Mouse (Mus musculus) stomach, embryonic 15.5 days (tissue): ENCODE data around the gene Prmt1. TPM values are rescaled to one million over a fixed set of nuclear protein-coding genes. Genes with fewer than 3 reads are reported as not detected.

Experiments
- ATAC-seq: fragments of 200-750 bp; cut with Nextera tagmentation; 2 replicates; pipeline ENCODE4 v1.8.0; 2017; ENCODE audit warnings: low read depth, moderate number of reproducible peaks, moderate TSS enrichment; ENCODE audit not compliant: insufficient read depth, low FRiP score
- H3K27ac ChIP-seq: fragments of 300-500 bp; sonication (generic); 2 replicates; pipeline ENCODE4 v1.5.1; 2015; ENCODE audit warnings: mild to moderate bottlenecking, inconsistent platforms
- H3K27me3 ChIP-seq: fragments of 300-500 bp; sonication (generic); replicated peaks from 2 replicates; pipeline ENCODE4 v1.6.1; 2015; ENCODE audit warnings: inconsistent platforms
- H3K36me3 ChIP-seq: fragments of 300-500 bp; sonication (generic); 2 replicates; pipeline ENCODE4 v1.6.1; 2015; ENCODE audit warnings: inconsistent platforms
- H3K4me1 ChIP-seq: fragments of 300-500 bp; sonication (generic); 2 replicates; pipeline ENCODE4 v1.6.1; 2015; ENCODE audit warnings: inconsistent platforms
- H3K4me2 ChIP-seq: fragments of 300-500 bp; sonication (generic); 2 replicates; pipeline ENCODE4 v1.6.1; 2015; ENCODE audit warnings: mild to moderate bottlenecking, inconsistent platforms
- H3K4me3 ChIP-seq: fragments of 300-500 bp; sonication (generic); replicated peaks from 2 replicates; pipeline ENCODE4 v1.5.1; 2015; ENCODE audit warnings: inconsistent platforms
- H3K9ac ChIP-seq: fragments of 300-500 bp; sonication (generic); 2 replicates; pipeline ENCODE4 v1.6.1; 2015; ENCODE audit warnings: inconsistent platforms
- H3K9me3 ChIP-seq: fragments of 300-500 bp; sonication (generic); 2 replicates; pipeline ENCODE4 v1.6.1; 2016; ENCODE audit warnings: inconsistent platforms
- WGBS: fragments of 180-500 bp; shearing (Covaris S2); methylation state at CpG from one replicate; pipeline ENCODE4 v1.1.7; 2015; 5-methylcytosine and 5-hydroxymethylcytosine counted together
- polyA plus RNA-seq: library from polyadenylated mRNA; unstranded; fragments of >200 nt; fragmentation: Nextera tagmentation; extraction: Ambion mirVana; gene quantifications from 2 replicates; pipeline ENCODE4 v1.2.1, GENCODE M21; 2015

Prmt1 gene
- polyA plus RNA-seq, 1 experiment from 2014 or later: 396 TPM

DNA sequence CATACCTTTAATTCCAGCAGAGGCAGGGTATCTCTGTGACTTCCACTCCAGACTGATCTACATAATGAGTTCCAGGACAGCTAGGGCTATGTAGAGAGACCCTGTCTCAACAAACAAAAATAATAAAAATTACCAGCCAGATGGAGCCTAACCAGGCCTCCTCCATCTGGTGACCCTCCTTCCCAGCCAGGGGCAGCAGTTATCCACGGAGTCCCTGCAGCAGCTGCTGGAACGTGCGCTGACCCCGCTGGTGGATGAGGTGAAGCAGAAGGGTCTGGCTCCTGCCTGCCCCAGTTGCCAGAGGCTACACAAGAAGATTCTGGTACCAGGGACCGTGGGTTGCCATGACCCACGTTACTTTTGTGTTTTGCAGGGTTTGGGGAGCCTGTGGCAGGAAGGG, 30.1 kb downstream of the Prmt1 start:
- no peak for ATAC-seq
- H3K9ac ChIP-seq: no peak overlapping the region
- H3K4me1 ChIP-seq: peaks cover 9% of the 10 kb centered on the region; the same call in 1 of the 2 replicates
- H3K4me3 ChIP-seq: no peak overlapping the region
- 65% methylated on average over 6 of the region's 6 CpGs for WGBS
- H3K9me3 ChIP-seq: no peaks in the 10 kb centered on the region
- no peaks in the 10 kb centered on the region for H3K36me3 ChIP-seq
- peaks cover 4% of the 10 kb centered on the region; the same call in 1 of the 2 replicates for H3K27me3 ChIP-seq
- no peak overlapping the region for H3K4me2 ChIP-seq
- no peak overlapping the region for H3K27ac ChIP-seq

DNA sequence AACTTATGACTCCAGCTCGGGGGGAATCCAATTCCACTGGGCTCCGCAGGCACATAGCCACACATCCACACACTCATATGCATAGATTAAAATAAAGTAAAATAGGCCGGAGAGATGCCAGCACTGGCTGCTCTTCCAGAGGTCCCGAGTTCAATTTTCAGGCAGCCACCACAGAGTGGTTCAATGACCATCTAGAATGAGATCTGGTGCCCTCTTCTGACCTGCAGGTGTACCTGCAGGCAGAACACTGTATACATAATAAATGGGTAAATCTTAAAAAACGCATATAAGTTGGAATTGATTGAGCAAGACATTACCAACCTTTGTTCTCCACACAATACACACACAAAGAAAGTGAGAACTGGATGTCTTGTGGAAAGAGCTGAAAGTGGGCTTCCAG, 30.7 kb downstream of the Prmt1 start:
- ATAC-seq: no peak
- Histone ChIP-seq H3K4me2 (no peak overlapping the region), H3K4me3 (no peak overlapping the region), H3K4me1 (peaks cover 9% of the 10 kb centered on the region; the same call in 1 of the 2 replicates), H3K27ac (no peak overlapping the region), H3K9me3 (no peaks in the 10 kb centered on the region), H3K9ac (no peak overlapping the region), H3K27me3 (peaks cover 11% of the 10 kb centered on the region), H3K36me3 (no peaks in the 10 kb centered on the region)
- 45% methylated on average over 5 of the region's 5 CpGs for WGBS

DNA sequence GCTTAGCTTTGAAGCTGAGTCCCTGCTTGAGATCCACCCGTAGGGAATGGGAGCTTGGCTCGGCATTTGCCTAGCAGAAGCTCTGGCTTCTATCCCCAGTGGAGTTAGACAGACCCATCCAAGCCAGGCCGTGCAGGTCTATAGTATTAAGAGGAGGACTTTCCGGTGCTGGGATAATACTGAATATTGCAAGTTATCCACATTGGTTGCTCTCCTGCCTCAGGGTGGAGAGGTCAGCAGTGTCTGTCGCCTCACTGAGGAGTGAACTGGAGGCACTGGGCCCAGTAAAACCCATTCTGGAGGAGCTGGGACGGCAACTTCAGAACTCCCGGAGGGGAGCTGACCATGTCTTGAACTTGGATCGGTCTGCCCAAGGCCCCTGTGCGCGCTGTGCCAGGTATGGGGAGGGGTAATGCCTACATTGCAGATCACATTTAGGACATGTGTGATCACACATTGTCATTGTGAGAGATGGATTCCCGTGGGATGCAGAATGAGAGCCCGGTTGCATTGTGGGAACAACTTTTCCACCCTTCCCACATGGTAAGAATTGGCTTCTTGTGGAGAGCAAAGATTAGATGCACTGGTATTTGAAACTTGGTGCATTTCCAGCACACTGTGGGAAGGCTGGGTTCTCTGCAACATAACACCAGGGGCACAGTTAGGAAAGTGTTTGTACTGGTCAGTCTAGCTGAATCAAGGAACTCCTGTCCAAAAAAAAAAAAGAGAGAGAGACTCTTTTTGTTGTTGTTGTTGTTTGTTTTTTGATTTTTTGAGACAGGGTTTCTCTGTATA, 32.1 kb downstream of the Prmt1 start:
- peaks cover 18% of the 10 kb centered on the region for H3K27me3 ChIP-seq
- no peak overlapping the region for H3K4me3 ChIP-seq
- peaks cover 9% of the 10 kb centered on the region; the same call in 1 of the 2 replicates for H3K4me1 ChIP-seq
- H3K36me3 ChIP-seq: no peaks in the 10 kb centered on the region
- no peak overlapping the region for H3K4me2 ChIP-seq
- 84% methylated on average over 12 of the region's 12 CpGs for WGBS
- no peak overlapping the region for H3K9ac ChIP-seq
- no peak overlapping the region for H3K27ac ChIP-seq
- no peak for ATAC-seq
- H3K9me3 ChIP-seq: no peaks in the 10 kb centered on the region

DNA sequence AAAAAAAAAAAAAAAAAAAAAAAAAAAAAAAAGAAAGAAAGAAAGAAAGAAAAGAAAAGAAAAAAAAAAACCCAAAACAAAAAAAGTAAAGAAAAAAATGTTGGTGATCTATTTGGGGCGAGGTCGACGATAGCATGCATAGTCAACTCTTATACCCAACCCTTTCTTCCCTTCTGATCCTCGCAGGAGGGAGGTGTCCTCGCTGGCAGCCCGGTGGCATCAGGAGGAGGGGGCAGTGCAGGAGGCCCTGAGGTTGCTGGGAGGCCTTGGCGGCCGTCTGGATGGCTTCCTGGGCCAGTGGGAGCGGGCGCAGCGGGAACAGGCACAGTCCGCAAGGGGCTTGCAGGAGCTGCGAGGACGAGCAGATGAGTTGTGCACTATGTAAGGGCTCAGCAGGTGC, 32.8 kb downstream of the Prmt1 start:
- Histone ChIP-seq H3K27ac (no peak overlapping the region), H3K4me3 (no peak overlapping the region), H3K9ac (no peak overlapping the region), H3K27me3 (peaks cover 18% of the 10 kb centered on the region), H3K4me1 (peaks cover 9% of the 10 kb centered on the region; the same call in 1 of the 2 replicates), H3K4me2 (no peak overlapping the region), H3K9me3 (no peaks in the 10 kb centered on the region), H3K36me3 (no peaks in the 10 kb centered on the region)
- 66% methylated on average over 14 of the region's 14 CpGs for WGBS
- no peak for ATAC-seq

GRCm38 (mm10) chr7:44952611-44953306, 33.6 kb downstream of the Prmt1 start:
- Histone ChIP-seq H3K9ac (peak overlapping the region; percentile 54; the same call in 1 of the 2 replicates), H3K4me2 (peak overlapping the region; percentile 95), H3K4me1 (peaks cover 9% of the 10 kb centered on the region; the same call in 1 of the 2 replicates), H3K27ac (peak overlapping the region; percentile 75), H3K4me3 (peak overlapping the region; percentile 57), H3K9me3 (no peaks in the 10 kb centered on the region), H3K36me3 (no peaks in the 10 kb centered on the region), H3K27me3 (peaks cover 18% of the 10 kb centered on the region)
- peak; percentile 91 for ATAC-seq
- WGBS: 6% methylated on average over 24 of the region's 24 CpGs

- Histone ChIP-seq H3K27me3 (peaks cover 18% of the 10 kb centered on the region), H3K27ac (peak overlapping the region; percentile 75), H3K9me3 (no peaks in the 10 kb centered on the region), H3K9ac (peak overlapping the region; percentile 54; the same call in 1 of the 2 replicates), H3K4me2 (peak overlapping the region; percentile 95), H3K4me1 (peaks cover 9% of the 10 kb centered on the region; the same call in 1 of the 2 replicates), H3K36me3 (no peaks in the 10 kb centered on the region), H3K4me3 (peak overlapping the region; percentile 57)
- under 1% methylated on average over 10 of the region's 10 CpGs for WGBS
- peak; percentile 81 for ATAC-seq
These were observed 34.4 kb downstream of the Prmt1 start for GRCm38 (mm10) chr7:44951960-44952359.

GRCm38 (mm10) chr7:44949922-44950321, 36.4 kb downstream of the Prmt1 start:
- 73% methylated on average over 6 of the region's 6 CpGs for WGBS
- Histone ChIP-seq H3K4me1 (peaks cover 9% of the 10 kb centered on the region; the same call in 1 of the 2 replicates), H3K27me3 (peaks cover 18% of the 10 kb centered on the region), H3K9me3 (no peaks in the 10 kb centered on the region), H3K27ac (no peak overlapping the region), H3K9ac (no peak overlapping the region), H3K4me2 (no peak overlapping the region), H3K4me3 (no peak overlapping the region), H3K36me3 (no peaks in the 10 kb centered on the region)
- ATAC-seq: no peak

GRCm38 (mm10) chr7:44942904-44943303, 43.5 kb downstream of the Prmt1 start, which contains the start of gene Tsks:
Gene Tsks, plus strand, starts transcription at chr7:44943204.
- 76% methylated on average over 7 of the region's 7 CpGs for WGBS

GRCm38 (mm10) chr7:44938680-44939079, 47.7 kb downstream of the Prmt1 start:
- H3K36me3 ChIP-seq: no peaks in the 10 kb centered on the region
- H3K9ac ChIP-seq: no peak overlapping the region
- WGBS: 91% methylated on average over 4 of the region's 4 CpGs
- no peak for ATAC-seq
- no peaks in the 10 kb centered on the region for H3K27me3 ChIP-seq
- no peaks in the 10 kb centered on the region for H3K4me1 ChIP-seq
- H3K4me3 ChIP-seq: no peak overlapping the region
- no peak overlapping the region for H3K27ac ChIP-seq
- H3K4me2 ChIP-seq: no peak overlapping the region
- no peaks in the 10 kb centered on the region for H3K9me3 ChIP-seq

More at GRCm38 (mm10) chr7:44942904-44943303, 43.5 kb downstream of the Prmt1 start, which contains the start of gene Tsks:
- Histone ChIP-seq H3K36me3 (no peaks in the 10 kb centered on the region), H3K27ac (no peak within 1 kb of the TSS), H3K4me2 (no peak within 1 kb of the TSS), H3K9ac (no peak within 1 kb of the TSS), H3K4me1 (no peaks in the 10 kb centered on the region), H3K27me3 (no peaks in the 10 kb centered on the region), H3K4me3 (no peak within 1 kb of the TSS), H3K9me3 (no peaks in the 10 kb centered on the region)
- no peak for ATAC-seq

DNA sequence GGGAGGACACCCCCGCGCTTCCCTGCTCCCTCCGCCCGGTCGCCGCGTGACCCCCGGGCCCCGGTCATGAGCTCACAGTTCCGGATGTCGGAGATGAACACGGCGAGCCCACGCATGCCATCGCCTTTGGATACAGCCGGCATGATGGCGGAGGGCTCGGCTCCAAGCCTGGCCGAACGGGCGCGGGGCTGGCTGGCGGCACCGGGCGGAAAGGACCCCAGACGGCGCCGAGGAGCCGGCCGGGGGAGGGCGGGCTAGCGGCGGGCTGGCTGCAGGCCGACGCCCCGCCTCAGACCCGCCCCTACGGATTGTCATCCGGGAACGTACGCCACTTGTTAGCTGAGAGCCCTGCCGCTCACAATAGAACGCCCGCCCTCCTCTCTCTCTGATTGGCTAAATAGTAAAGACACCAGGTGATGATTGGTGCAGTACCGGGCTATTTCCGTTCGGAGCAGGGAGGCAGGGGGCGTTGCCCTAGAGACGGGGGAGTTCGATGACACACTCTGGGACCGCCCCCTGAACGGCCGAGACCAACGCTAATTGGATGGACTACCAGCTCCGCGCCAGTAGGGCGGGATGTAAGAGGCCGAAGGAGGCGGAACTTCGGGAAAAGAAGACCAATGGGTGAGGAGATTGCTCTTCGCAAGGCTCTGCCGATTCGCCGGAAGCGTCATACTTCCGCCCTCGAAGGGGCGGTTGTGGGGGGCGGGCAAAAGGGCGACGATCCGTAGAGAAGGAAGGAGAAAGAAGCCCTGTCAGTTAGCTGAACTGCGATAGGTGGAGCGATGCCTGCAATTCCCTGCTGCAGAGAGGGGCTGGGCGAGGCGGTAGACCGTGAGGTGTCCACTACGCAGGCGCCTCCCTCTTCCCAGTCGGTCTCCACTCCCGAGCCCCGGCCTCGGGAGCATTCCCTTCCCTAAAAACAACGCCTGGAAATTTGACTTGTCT, 56.9 kb downstream of the Prmt1 start, which contains the start of gene Ap2a1:
Gene Ap2a1, minus strand, starts transcription at position 293 of the 948 bp plus-strand sequence.
- Histone ChIP-seq H3K9me3 (no peaks in the 10 kb centered on the region), H3K27ac (peak within 1 kb of the TSS; percentile 93), H3K9ac (peak within 1 kb of the TSS; percentile 95), H3K4me2 (peak within 1 kb of the TSS; percentile 81), H3K36me3 (0 out of 2 replicates have a peak, but pooled peaks cover 8% of the 10 kb centered on the region), H3K27me3 (no peaks in the 10 kb centered on the region), H3K4me1 (peaks cover 10% of the 10 kb centered on the region), H3K4me3 (peak within 1 kb of the TSS; percentile 95)
- peak; percentile 99 for ATAC-seq
- WGBS: under 1% methylated on average over 84 of the region's 84 CpGs

DNA sequence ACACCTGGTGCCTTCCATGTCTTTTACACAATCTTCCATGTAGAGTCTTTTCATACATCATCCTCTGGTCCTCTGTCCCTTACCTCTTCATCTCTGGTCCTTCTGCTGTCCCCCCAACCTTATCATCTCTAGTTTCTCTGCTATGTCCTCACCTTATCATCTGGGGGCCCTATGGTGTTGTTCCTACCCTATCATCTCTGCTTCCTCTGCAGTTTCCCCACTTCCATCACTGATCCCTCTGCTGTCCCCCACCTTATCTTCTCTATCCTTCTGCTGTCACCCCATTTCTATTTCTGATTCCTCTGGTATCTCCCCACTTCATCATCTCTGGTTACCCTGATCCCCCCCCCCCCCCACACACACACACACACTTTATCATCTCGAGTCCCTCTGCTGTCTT, 57.8 kb downstream of the Prmt1 start:
- 0% methylated on average over 1 of the region's 1 CpGs for WGBS
- peak overlapping the region; percentile 63 for H3K4me2 ChIP-seq
- H3K36me3 ChIP-seq: 0 out of 2 replicates have a peak, but pooled peaks cover 8% of the 10 kb centered on the region
- H3K27ac ChIP-seq: peak overlapping the region; percentile 79; the same call in 1 of the 2 replicates
- peak overlapping the region; percentile 95 for H3K4me3 ChIP-seq
- H3K27me3 ChIP-seq: no peaks in the 10 kb centered on the region
- peaks cover 10% of the 10 kb centered on the region for H3K4me1 ChIP-seq
- peak overlapping the region; percentile 12; the same call in 1 of the 2 replicates for H3K9ac ChIP-seq
- ATAC-seq: no peak
- H3K9me3 ChIP-seq: no peaks in the 10 kb centered on the region
